Mouse (Mus musculus): ENCODE data around the gene 2210010C04Rik. TPM values are rescaled to one million over a fixed set of nuclear protein-coding genes. Genes with fewer than 3 reads are reported as not detected.
A peak's percentile ranks its signal among the peaks of the same experiment; 100 is the strongest.
"Not testable (repeated sequence)": the region's sequence is repeated elsewhere in the genome, so short reads cannot be mapped to it uniquely, and the experiment has no call there.

2210010C04Rik gene
- polyA plus RNA-seq, 1 experiment from 2014 or later = not detected

- no peaks in the 10 kb centered on the region for H3K9me3 ChIP-seq (ENCODE audit: low read length)
- no peak overlapping the region for H3K27ac ChIP-seq (ENCODE audit: low read length)
- TF ChIP-seq EP300 (IDR thresholded peaks at IDR 0.05) (no peak), CTCF (IDR thresholded peaks at IDR 0.05) (no peak)
- no peak overlapping the region for H3K9ac ChIP-seq (replicated peaks; ENCODE audit: low read depth)
- no peak overlapping the region for H3K4me3 ChIP-seq (ENCODE audit: low read depth, low read length)
- ATAC-seq (no peak), DNase-seq (ENCODE audit: low spot score) (no peak)
- H3K27me3 ChIP-seq (replicated peaks; ENCODE audit: insufficient read depth, low read length) = no peaks in the 10 kb centered on the region
- H3K4me2 ChIP-seq (replicated peaks; ENCODE audit: low read depth, low read length) = no peak overlapping the region
- 72% methylated on average over 3 of the region's 3 CpGs for WGBS
- no peaks in the 10 kb centered on the region for H3K4me1 ChIP-seq (ENCODE audit: insufficient read depth, low read depth, low read length)
- H3K36me3 ChIP-seq (ENCODE audit: insufficient read depth, low read length) = no peaks in the 10 kb centered on the region
Measured at GRCm38 (mm10) chr6:41030821-41031220, 4.5 kb downstream of the 2210010C04Rik start.

- WGBS = 30% methylated on average over 2 of the region's 2 CpGs
- Histone ChIP-seq H3K36me3 (ENCODE audit: insufficient read depth, low read length) (no peaks in the 10 kb centered on the region), H3K27me3 (replicated peaks; ENCODE audit: insufficient read depth, low read length) (no peaks in the 10 kb centered on the region), H3K27ac (ENCODE audit: low read length) (no peak overlapping the region), H3K4me2 (replicated peaks; ENCODE audit: low read depth, low read length) (no peak overlapping the region), H3K4me3 (ENCODE audit: low read depth, low read length) (no peak overlapping the region), H3K9ac (replicated peaks; ENCODE audit: low read depth) (no peak overlapping the region), H3K4me1 (ENCODE audit: insufficient read depth, low read depth, low read length) (no peaks in the 10 kb centered on the region), H3K9me3 (ENCODE audit: low read length) (no peaks in the 10 kb centered on the region)
- ATAC-seq (no peak), DNase-seq (ENCODE audit: low spot score) (peak; percentile 9)
- TF ChIP-seq CTCF (IDR thresholded peaks at IDR 0.05) (no peak), EP300 (IDR thresholded peaks at IDR 0.05) (no peak)
Measured at GRCm38 (mm10) chr6:41027053-41027452, 8.3 kb downstream of the 2210010C04Rik start.

- Histone ChIP-seq H3K9ac (replicated peaks; ENCODE audit: low read depth) (no peak overlapping the region), H3K27me3 (replicated peaks; ENCODE audit: insufficient read depth, low read length) (no peaks in the 10 kb centered on the region), H3K9me3 (ENCODE audit: low read length) (no peaks in the 10 kb centered on the region), H3K36me3 (ENCODE audit: insufficient read depth, low read length) (no peaks in the 10 kb centered on the region), H3K4me1 (ENCODE audit: insufficient read depth, low read depth, low read length) (no peaks in the 10 kb centered on the region), H3K27ac (ENCODE audit: low read length) (no peak overlapping the region), H3K4me2 (replicated peaks; ENCODE audit: low read depth, low read length) (no peak overlapping the region), H3K4me3 (ENCODE audit: low read depth, low read length) (no peak overlapping the region)
- 64% methylated on average over 2 of the region's 2 CpGs for WGBS
- TF ChIP-seq EP300 (IDR thresholded peaks at IDR 0.05) (no peak), CTCF (IDR thresholded peaks at IDR 0.05) (no peak)
- ATAC-seq = no peak
- no peak for DNase-seq (ENCODE audit: low spot score)
Measured at GRCm38 (mm10) chr6:41025873-41026650, 9.2 kb downstream of the 2210010C04Rik start.

- H3K4me1 ChIP-seq (ENCODE audit: insufficient read depth, low read depth, low read length) = no peaks in the 10 kb centered on the region
- WGBS = 68% methylated on average over 2 of the region's 2 CpGs
- TF ChIP-seq EP300 (IDR thresholded peaks at IDR 0.05) = no peak
- TF ChIP-seq CTCF (IDR thresholded peaks at IDR 0.05) = no peak
- DNase-seq (ENCODE audit: low spot score) (no peak), ATAC-seq (no peak)
- no peaks in the 10 kb centered on the region for H3K9me3 ChIP-seq (ENCODE audit: low read length)
- no peak overlapping the region for H3K9ac ChIP-seq (replicated peaks; ENCODE audit: low read depth)
- H3K4me3 ChIP-seq (ENCODE audit: low read depth, low read length) = no peak overlapping the region
- no peaks in the 10 kb centered on the region for H3K27me3 ChIP-seq (replicated peaks; ENCODE audit: insufficient read depth, low read length)
- H3K36me3 ChIP-seq (ENCODE audit: insufficient read depth, low read length) = no peaks in the 10 kb centered on the region
- no peak overlapping the region for H3K27ac ChIP-seq (ENCODE audit: low read length)
- H3K4me2 ChIP-seq (replicated peaks; ENCODE audit: low read depth, low read length) = no peak overlapping the region
Measured at GRCm38 (mm10) chr6:41019140-41019539, 16.2 kb downstream of the 2210010C04Rik start.

- H3K4me3 ChIP-seq (ENCODE audit: low read depth, low read length) = no peak overlapping the region
- no peaks in the 10 kb centered on the region for H3K27me3 ChIP-seq (replicated peaks; ENCODE audit: insufficient read depth, low read length)
- H3K36me3 ChIP-seq (ENCODE audit: insufficient read depth, low read length) = no peaks in the 10 kb centered on the region
- WGBS = 63% methylated on average over 2 of the region's 2 CpGs
- no peak overlapping the region for H3K27ac ChIP-seq (ENCODE audit: low read length)
- TF ChIP-seq EP300 (IDR thresholded peaks at IDR 0.05) (no peak), CTCF (IDR thresholded peaks at IDR 0.05) (no peak)
- DNase-seq (ENCODE audit: low spot score) (no peak), ATAC-seq (no peak)
- H3K9me3 ChIP-seq (ENCODE audit: low read length) = no peaks in the 10 kb centered on the region
- no peaks in the 10 kb centered on the region for H3K4me1 ChIP-seq (ENCODE audit: insufficient read depth, low read depth, low read length)
- H3K4me2 ChIP-seq (replicated peaks; ENCODE audit: low read depth, low read length) = no peak overlapping the region
- no peak overlapping the region for H3K9ac ChIP-seq (replicated peaks; ENCODE audit: low read depth)
Measured at GRCm38 (mm10) chr6:41018629-41019028, 16.7 kb downstream of the 2210010C04Rik start.

- DNase-seq (ENCODE audit: low spot score) (no peak), ATAC-seq (no peak)
- Histone ChIP-seq H3K36me3 (ENCODE audit: insufficient read depth, low read length) (no peaks in the 10 kb centered on the region), H3K27me3 (replicated peaks; ENCODE audit: insufficient read depth, low read length) (no peaks in the 10 kb centered on the region), H3K9me3 (ENCODE audit: low read length) (no peaks in the 10 kb centered on the region), H3K4me1 (ENCODE audit: insufficient read depth, low read depth, low read length) (no peaks in the 10 kb centered on the region), H3K9ac (replicated peaks; ENCODE audit: low read depth) (no peak overlapping the region), H3K4me2 (replicated peaks; ENCODE audit: low read depth, low read length) (no peak overlapping the region), H3K4me3 (ENCODE audit: low read depth, low read length) (no peak overlapping the region), H3K27ac (ENCODE audit: low read length) (no peak overlapping the region)
- WGBS = 74% methylated on average over 4 of the region's 4 CpGs
- no peak for TF ChIP-seq CTCF (IDR thresholded peaks at IDR 0.05)
- no peak for TF ChIP-seq EP300 (IDR thresholded peaks at IDR 0.05)
Measured at GRCm38 (mm10) chr6:41015065-41015464, 20.2 kb downstream of the 2210010C04Rik start.

- not testable (repeated sequence) for H3K27ac ChIP-seq (ENCODE audit: low read length); H3K9me3 ChIP-seq (ENCODE audit: low read length); H3K27me3 ChIP-seq (replicated peaks; ENCODE audit: insufficient read depth, low read length); H3K4me3 ChIP-seq (ENCODE audit: low read depth, low read length); ATAC-seq; H3K4me1 ChIP-seq (ENCODE audit: insufficient read depth, low read depth, low read length); H3K9ac ChIP-seq (replicated peaks; ENCODE audit: low read depth); H3K4me2 ChIP-seq (replicated peaks; ENCODE audit: low read depth, low read length); H3K36me3 ChIP-seq (ENCODE audit: insufficient read depth, low read length); DNase-seq (ENCODE audit: low spot score)
Measured at GRCm38 (mm10) chr6:40999379-40999778, 35.9 kb downstream of the 2210010C04Rik start, which contains the start of gene Gm2663. Gene Gm2663 (minus strand): TSS chr6:40999479.

Other genes starting within 250 kb of the 2210010C04Rik start
- not detected in 2 replicates for gene Moxd2, start 148.0 kb downstream of the 2210010C04Rik start, polyA plus RNA-seq (2015; fragmentation: Nextera tagmentation; extraction: Ambion mirVana)
- gene Prss58, start 135.1 kb downstream of the 2210010C04Rik start, polyA plus RNA-seq (2015; fragmentation: Nextera tagmentation; extraction: Ambion mirVana) = not detected in 2 replicates
- not detected in 2 replicates for gene 1700074P13Rik, start 95.0 kb downstream of the 2210010C04Rik start, polyA plus RNA-seq (2015; fragmentation: Nextera tagmentation; extraction: Ambion mirVana)
- not detected in 2 replicates for gene Gm4744, start 83.6 kb downstream of the 2210010C04Rik start, polyA plus RNA-seq (2015; fragmentation: Nextera tagmentation; extraction: Ambion mirVana)
- not detected in 2 replicates for gene 1810009J06Rik, start 70.8 kb downstream of the 2210010C04Rik start, polyA plus RNA-seq (2015; fragmentation: Nextera tagmentation; extraction: Ambion mirVana)
- gene Gm2663, start 36.0 kb downstream of the 2210010C04Rik start, polyA plus RNA-seq (2015; fragmentation: Nextera tagmentation; extraction: Ambion mirVana) = not detected in 2 replicates